Mouse (Mus musculus): ENCODE results near the gene Ctnnd2. TPM values are rescaled to one million over a fixed set of nuclear protein-coding genes. Genes with fewer than 3 reads are reported as not detected.

The Ctnnd2 gene
- polyA plus RNA-seq, 1 experiment from 2014 or later = 3.3 TPM

DNA sequence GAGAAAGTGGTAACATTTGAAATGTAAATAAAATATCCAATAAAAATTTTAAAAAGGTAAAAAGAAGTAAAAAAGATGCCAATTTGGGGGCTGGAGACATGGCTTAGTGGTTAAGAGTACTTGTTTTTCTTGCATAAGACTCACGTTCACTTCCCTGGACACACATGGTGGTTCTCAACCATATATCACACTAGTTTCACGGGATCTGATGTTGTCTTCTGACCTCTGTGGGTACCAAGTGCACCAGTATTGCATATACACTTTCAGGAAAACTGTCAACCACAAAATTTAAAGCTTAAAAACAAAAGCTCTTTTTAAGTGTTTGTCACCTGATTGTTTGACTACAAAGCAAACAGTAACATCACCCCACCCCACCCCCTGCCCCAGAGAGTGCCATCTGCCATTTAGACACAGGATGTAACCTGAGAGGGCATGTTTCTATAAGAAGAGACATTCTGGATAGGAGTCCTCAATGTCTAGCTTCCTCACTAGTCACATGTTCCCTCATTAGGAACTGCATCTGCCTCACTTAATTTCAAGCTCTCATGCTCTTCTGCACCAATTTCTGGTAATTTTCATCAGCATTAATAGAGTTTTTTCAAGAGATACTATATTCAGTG, 290.5 kb downstream of the Ctnnd2 start:
- Histone ChIP-seq H3K36me3 (no peaks in the 10 kb centered on the region), H3K27me3 (no peaks in the 10 kb centered on the region), H3K4me1 (replicated peaks) (no peaks in the 10 kb centered on the region), H3K9ac (replicated peaks) (no peak overlapping the region), H3K4me2 (no peak overlapping the region), H3K4me3 (replicated peaks) (no peak overlapping the region), H3K27ac (no peak overlapping the region), H3K9me3 (no peaks in the 10 kb centered on the region)
- ATAC-seq (ENCODE audit: insufficient number of reproducible peaks, insufficient read depth, low FRiP score, low TSS enrichment, low read depth) = no peak
- 47% methylated on average over 2 of the region's 2 CpGs for WGBS

DNA sequence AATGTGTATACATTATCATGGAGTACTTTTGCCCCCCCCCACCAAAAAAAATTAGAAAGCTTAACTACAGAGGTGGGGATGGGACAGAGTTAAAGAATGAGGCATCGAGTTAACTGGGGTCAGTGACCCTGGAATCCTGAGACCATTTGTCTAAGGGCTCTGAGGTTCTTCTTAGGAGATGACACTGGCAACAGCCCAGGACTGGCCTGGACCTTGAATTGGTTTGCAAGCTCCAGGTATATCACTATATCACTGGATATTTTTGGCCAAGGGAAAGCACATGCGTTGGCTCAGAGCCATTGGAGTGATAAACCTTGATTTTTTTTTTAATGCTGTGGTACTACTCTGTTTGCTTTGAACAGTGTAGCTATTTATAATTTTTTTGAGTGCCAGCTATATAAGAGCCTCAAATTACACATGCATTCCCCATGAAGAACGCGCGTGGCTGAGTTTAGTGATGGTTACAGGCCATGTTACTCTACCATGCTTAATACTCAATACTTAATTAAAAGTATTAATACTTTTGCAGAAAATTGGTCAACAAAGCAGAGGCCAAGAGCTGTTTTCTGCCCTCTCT, 291.2 kb downstream of the Ctnnd2 start:
- no peaks in the 10 kb centered on the region for H3K4me1 ChIP-seq (replicated peaks)
- no peak overlapping the region for H3K4me3 ChIP-seq (replicated peaks)
- H3K9ac ChIP-seq (replicated peaks) = no peak overlapping the region
- ATAC-seq (ENCODE audit: insufficient number of reproducible peaks, insufficient read depth, low FRiP score, low TSS enrichment, low read depth) = no peak
- no peak overlapping the region for H3K4me2 ChIP-seq
- no peaks in the 10 kb centered on the region for H3K9me3 ChIP-seq
- H3K27ac ChIP-seq = no peak overlapping the region
- no peaks in the 10 kb centered on the region for H3K27me3 ChIP-seq
- WGBS = 78% methylated on average over 5 of the region's 5 CpGs
- H3K36me3 ChIP-seq = no peaks in the 10 kb centered on the region

DNA sequence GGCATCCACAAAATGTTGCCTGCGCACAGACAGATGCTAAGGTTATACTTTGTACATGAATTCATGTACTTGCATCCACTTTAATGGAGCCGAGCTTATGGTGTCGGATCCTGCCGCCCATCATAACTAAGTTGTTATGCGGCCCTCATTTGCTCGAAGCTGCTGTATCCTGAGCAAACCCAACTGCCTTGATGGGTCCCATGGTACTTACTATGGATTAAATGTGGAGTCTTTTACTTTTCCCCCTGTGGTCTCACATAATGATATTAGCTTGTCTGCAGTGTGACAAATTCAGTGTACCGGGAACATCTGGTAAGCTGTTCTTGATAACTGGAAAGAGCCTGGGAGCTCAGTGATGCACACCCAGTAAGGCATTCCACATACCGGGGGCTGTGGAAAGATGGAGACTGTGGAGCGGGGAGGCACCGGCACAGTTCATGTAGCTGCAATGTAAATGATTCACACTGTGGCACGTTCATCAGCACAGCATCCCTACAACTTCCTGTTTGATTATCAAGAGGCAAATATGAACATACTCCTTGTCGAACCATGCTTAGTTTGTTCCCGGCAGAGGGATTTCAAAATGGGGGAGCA, 294.7 kb downstream of the Ctnnd2 start:
- Histone ChIP-seq H3K4me3 (replicated peaks) (no peak overlapping the region), H3K36me3 (no peaks in the 10 kb centered on the region), H3K4me1 (replicated peaks) (no peaks in the 10 kb centered on the region), H3K9ac (replicated peaks) (no peak overlapping the region), H3K27ac (no peak overlapping the region), H3K4me2 (no peak overlapping the region), H3K27me3 (no peaks in the 10 kb centered on the region), H3K9me3 (no peaks in the 10 kb centered on the region)
- WGBS = 89% methylated on average over 13 of the region's 13 CpGs
- no peak for ATAC-seq (ENCODE audit: insufficient number of reproducible peaks, insufficient read depth, low FRiP score, low TSS enrichment, low read depth)

DNA sequence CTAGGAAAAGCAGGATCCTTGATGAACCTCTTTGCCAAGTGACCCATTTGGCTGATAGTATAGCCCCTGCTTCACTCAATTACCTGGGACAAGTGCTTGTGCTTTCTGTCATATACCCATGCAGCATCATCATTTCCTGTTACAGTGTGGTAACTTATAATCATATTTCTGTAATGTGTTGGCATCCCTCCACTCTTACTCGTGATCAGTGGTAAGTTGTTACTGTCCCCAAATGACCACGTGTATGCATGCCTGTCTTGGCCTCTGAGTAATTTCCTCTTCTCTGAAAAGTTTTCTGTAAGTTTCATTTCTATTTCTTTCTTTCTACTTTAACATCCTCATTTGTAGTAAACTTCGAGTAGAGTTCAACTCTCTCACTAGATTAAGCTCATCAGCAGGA, 296.4 kb downstream of the Ctnnd2 start:
- Histone ChIP-seq H3K4me2 (no peak overlapping the region), H3K27me3 (no peaks in the 10 kb centered on the region), H3K27ac (no peak overlapping the region), H3K4me1 (replicated peaks) (no peaks in the 10 kb centered on the region), H3K4me3 (replicated peaks) (no peak overlapping the region), H3K36me3 (no peaks in the 10 kb centered on the region), H3K9ac (replicated peaks) (no peak overlapping the region), H3K9me3 (no peaks in the 10 kb centered on the region)
- ATAC-seq (ENCODE audit: insufficient number of reproducible peaks, insufficient read depth, low FRiP score, low TSS enrichment, low read depth) = no peak
- WGBS = 83% methylated on average over 3 of the region's 3 CpGs

DNA sequence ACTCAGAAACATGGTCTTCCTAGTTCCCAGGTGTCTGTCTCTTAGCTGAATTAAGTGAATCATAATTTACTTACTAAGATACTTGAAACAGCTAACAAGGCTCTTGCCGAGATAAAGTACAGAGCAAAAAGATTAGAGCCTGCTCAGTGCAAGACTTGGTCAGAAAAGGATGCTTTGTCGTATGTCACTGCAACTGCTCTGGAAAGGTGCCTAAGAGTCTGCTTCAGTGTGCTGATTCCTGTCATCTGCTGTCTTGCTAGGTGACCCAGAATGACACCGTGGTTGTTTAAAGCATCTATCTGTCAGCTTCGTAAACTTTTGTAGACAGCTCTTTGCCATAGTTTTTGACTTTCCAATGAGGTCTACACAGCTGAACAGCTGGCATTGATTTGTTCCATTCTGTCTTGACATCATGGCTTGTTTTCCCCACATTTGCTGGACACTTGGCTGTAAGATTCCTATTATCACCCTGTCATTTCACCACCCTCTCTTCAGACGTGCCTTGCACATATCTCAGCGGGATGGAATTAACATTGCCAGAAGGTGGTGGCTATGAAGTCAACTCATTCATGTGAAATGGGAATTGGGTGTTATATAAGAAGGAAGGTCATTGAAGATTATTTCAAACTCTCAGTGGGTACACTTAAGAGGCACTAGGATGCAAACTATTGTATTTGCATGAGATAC, 299.0 kb downstream of the Ctnnd2 start:
- H3K9me3 ChIP-seq = no peaks in the 10 kb centered on the region
- H3K4me2 ChIP-seq = no peak overlapping the region
- H3K4me1 ChIP-seq (replicated peaks) = no peaks in the 10 kb centered on the region
- H3K4me3 ChIP-seq (replicated peaks) = no peak overlapping the region
- H3K27ac ChIP-seq = no peak overlapping the region
- H3K27me3 ChIP-seq = no peaks in the 10 kb centered on the region
- no peak for ATAC-seq (ENCODE audit: insufficient number of reproducible peaks, insufficient read depth, low FRiP score, low TSS enrichment, low read depth)
- H3K9ac ChIP-seq (replicated peaks) = no peak overlapping the region
- 62% methylated on average over 6 of the region's 6 CpGs for WGBS
- no peaks in the 10 kb centered on the region for H3K36me3 ChIP-seq

DNA sequence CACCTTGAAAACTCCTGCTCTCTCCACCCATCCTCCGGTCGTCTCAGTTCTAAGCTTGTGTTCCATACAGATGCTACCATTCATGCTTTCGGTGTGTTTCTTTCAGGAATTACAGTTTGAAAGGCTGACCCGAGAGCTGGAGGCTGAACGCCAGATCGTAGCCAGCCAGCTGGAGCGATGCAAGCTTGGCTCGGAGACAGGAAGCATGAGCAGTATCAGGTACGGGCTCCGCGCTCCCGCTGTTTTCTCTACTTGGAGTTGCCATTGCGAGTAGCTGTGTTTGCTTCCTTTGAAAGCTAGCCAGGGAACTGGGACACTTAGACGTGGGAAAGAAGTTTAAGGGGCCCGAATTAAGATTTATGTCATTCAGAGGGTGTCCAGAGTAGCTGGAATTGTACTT, 308.3 kb downstream of the Ctnnd2 start:
- no peak for ATAC-seq (ENCODE audit: insufficient number of reproducible peaks, insufficient read depth, low FRiP score, low TSS enrichment, low read depth)
- no peak overlapping the region for H3K9ac ChIP-seq (replicated peaks)
- no peak overlapping the region for H3K4me3 ChIP-seq (replicated peaks)
- WGBS = 78% methylated on average over 15 of the region's 15 CpGs
- no peaks in the 10 kb centered on the region for H3K27me3 ChIP-seq
- H3K36me3 ChIP-seq = no peaks in the 10 kb centered on the region
- no peaks in the 10 kb centered on the region for H3K9me3 ChIP-seq
- no peaks in the 10 kb centered on the region for H3K4me1 ChIP-seq (replicated peaks)
- H3K4me2 ChIP-seq = no peak overlapping the region
- H3K27ac ChIP-seq = no peak overlapping the region

DNA sequence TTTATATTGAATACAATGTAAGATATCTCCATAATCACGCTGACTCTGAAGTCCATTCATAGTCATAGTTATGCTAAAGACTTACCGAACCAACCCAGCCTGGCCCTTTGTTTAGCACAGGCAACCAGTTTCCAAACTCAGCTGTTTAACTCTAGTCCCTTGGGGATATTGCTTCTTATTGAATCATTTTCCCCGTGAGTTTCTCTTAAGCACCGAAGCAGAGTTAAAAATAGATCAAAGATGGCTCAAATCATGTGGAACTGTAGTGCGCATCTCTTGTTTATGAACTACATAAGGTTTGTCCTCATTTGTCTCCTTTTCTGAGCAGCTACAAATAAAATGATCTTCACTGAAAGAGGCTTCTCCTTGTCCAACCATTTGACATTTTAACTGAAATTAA, 334.1 kb downstream of the Ctnnd2 start:
- Histone ChIP-seq H3K36me3 (no peaks in the 10 kb centered on the region), H3K27me3 (no peaks in the 10 kb centered on the region), H3K4me3 (replicated peaks) (no peak overlapping the region), H3K4me2 (no peak overlapping the region), H3K9ac (replicated peaks) (no peak overlapping the region), H3K4me1 (replicated peaks) (no peaks in the 10 kb centered on the region), H3K27ac (no peak overlapping the region), H3K9me3 (no peaks in the 10 kb centered on the region)
- WGBS = 76% methylated on average over 5 of the region's 5 CpGs
- no peak for ATAC-seq (ENCODE audit: insufficient number of reproducible peaks, insufficient read depth, low FRiP score, low TSS enrichment, low read depth)

DNA sequence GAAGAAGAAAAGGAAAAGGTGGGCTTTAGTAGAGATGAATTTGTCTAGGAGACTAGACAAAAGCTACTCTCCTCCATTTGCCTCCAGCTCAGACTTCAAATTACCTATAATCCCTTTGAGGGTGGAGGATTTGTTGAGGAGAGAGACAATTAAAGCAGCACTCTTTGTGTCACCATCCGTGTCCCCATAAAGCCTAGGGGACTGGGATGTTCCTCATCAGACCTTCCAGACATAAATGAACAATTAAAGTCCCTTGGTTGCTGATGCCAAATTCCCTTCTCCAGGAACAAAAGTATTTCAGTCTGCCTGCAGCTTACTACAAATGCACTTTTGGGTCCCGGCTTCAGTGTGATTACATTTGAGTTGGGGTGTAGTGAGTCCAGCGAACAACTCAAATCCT, 340.1 kb downstream of the Ctnnd2 start:
- WGBS = 71% methylated on average over 3 of the region's 3 CpGs
- H3K27me3 ChIP-seq = no peaks in the 10 kb centered on the region

DNA sequence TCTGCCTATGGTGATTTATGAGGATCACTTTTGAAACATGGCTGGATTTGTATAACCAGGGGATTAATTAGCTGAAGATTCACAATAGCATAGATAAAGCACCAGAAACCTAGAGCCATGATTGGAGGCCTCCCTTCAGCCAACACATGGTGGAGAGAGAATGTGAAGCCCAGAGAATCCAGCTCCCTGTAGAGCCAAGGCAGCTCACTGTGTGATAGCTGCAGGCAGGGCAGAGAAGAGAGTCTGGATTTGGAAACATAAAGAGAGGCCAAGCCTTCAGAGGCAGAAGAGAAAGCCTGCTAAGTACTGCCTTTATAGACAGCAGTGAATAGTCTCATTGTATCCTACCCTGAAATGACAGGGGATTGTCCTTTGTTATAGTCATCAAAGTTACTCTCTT, 340.7 kb downstream of the Ctnnd2 start:
- H3K4me1 ChIP-seq (replicated peaks) = no peaks in the 10 kb centered on the region
- H3K36me3 ChIP-seq = no peaks in the 10 kb centered on the region
- no peaks in the 10 kb centered on the region for H3K27me3 ChIP-seq
- H3K9me3 ChIP-seq = no peaks in the 10 kb centered on the region
- H3K27ac ChIP-seq = no peak overlapping the region
- ATAC-seq (ENCODE audit: insufficient number of reproducible peaks, insufficient read depth, low FRiP score, low TSS enrichment, low read depth) = no peak
- H3K9ac ChIP-seq (replicated peaks) = no peak overlapping the region
- no peak overlapping the region for H3K4me3 ChIP-seq (replicated peaks)
- H3K4me2 ChIP-seq = no peak overlapping the region

More for the DNA sequence above, 340.1 kb downstream of the Ctnnd2 start:
- H3K27ac ChIP-seq = no peak overlapping the region
- H3K4me1 ChIP-seq (replicated peaks) = no peaks in the 10 kb centered on the region
- H3K4me3 ChIP-seq (replicated peaks) = no peak overlapping the region
- no peak overlapping the region for H3K9ac ChIP-seq (replicated peaks)
- no peaks in the 10 kb centered on the region for H3K9me3 ChIP-seq
- no peaks in the 10 kb centered on the region for H3K36me3 ChIP-seq
- no peak for ATAC-seq (ENCODE audit: insufficient number of reproducible peaks, insufficient read depth, low FRiP score, low TSS enrichment, low read depth)
- H3K4me2 ChIP-seq = no peak overlapping the region

DNA sequence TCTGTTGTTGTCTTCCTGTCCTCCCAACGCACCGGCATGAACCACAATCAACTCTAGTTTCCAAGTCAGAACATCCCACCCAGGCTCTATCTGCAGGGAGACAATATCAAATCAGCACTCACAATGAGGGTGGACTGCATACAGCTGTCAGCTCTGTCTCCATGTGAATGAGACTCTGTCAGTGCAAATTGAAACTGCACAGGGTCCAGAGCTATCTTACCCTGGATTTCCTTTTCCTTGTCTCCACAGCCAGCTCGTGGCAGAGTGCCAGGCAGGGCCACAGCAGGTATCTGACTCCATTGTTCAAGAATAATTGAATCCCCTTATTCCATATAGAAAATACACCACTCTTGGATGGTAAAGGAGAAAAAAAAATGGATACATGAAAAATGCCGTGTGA, 343.0 kb downstream of the Ctnnd2 start:
- Histone ChIP-seq H3K4me2 (no peak overlapping the region), H3K9me3 (no peaks in the 10 kb centered on the region), H3K4me1 (replicated peaks) (no peaks in the 10 kb centered on the region), H3K27me3 (no peaks in the 10 kb centered on the region), H3K4me3 (replicated peaks) (no peak overlapping the region), H3K36me3 (no peaks in the 10 kb centered on the region), H3K9ac (replicated peaks) (no peak overlapping the region), H3K27ac (no peak overlapping the region)
- ATAC-seq (ENCODE audit: insufficient number of reproducible peaks, insufficient read depth, low FRiP score, low TSS enrichment, low read depth) = no peak
- 88% methylated on average over 4 of the region's 4 CpGs for WGBS

DNA sequence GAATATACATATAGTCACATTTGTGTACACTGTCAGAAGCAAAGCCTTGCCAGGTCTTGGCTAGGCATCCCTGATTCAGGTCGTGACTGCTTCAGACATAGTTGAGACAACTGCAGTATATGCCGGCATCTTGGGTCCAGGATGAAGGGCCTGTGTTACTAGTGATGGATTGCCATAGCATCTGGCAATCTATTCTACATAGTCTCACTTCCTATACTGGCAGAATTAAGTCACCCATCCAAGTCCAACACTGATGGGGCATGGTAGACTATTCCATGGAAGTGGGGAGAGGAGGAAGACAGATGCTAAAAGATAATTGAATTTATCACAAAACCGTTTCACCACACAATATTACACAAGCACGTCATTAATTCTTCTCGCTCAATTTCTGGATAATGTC, 369.1 kb downstream of the Ctnnd2 start:
- no peaks in the 10 kb centered on the region for H3K4me1 ChIP-seq (replicated peaks)
- WGBS = 88% methylated on average over 5 of the region's 5 CpGs
- H3K27me3 ChIP-seq = no peaks in the 10 kb centered on the region
- H3K36me3 ChIP-seq = no peaks in the 10 kb centered on the region
- no peak overlapping the region for H3K27ac ChIP-seq
- H3K9ac ChIP-seq (replicated peaks) = no peak overlapping the region
- ATAC-seq (ENCODE audit: insufficient number of reproducible peaks, insufficient read depth, low FRiP score, low TSS enrichment, low read depth) = no peak
- H3K4me2 ChIP-seq = no peak overlapping the region
- H3K9me3 ChIP-seq = no peaks in the 10 kb centered on the region
- H3K4me3 ChIP-seq (replicated peaks) = no peak overlapping the region
